Mouse (Mus musculus): ENCODE measurements around the gene Smim7. TPM values are rescaled to one million over a fixed set of nuclear protein-coding genes. Genes with fewer than 3 reads are reported as not detected.
A peak's percentile ranks its signal among the peaks of the same experiment; 100 is the strongest.

Gene Smim7
- total and polyA plus RNA-seq, 3 experiments, result 39.3 to 43.6 TPM; not detected in 1

GRCm38 (mm10) chr8:72547802-72548643, 22.9 kb downstream of the Smim7 start, which contains the start of gene Med26 (continued):
- TF ChIP-seq JUND (IDR thresholded peaks at IDR 0.05; ENCODE audit: low read depth, low read length), result no peak
- peak; percentile 54; the same call in 1 of the 2 replicates for TF ChIP-seq TBP (IDR thresholded peaks at IDR 0.05; ENCODE audit: low read depth, low read length)
- peak; percentile 92 for TF ChIP-seq MAZ (IDR thresholded peaks at IDR 0.05; ENCODE audit: low read depth, low read length)
- no peak for TF ChIP-seq RAD21 (IDR thresholded peaks at IDR 0.05; ENCODE audit: low read depth, low read length)
- peak; percentile 82 for TF ChIP-seq ZMIZ1 (IDR thresholded peaks at IDR 0.05; ENCODE audit: low read depth, low read length)
- TF ChIP-seq SIN3A (IDR thresholded peaks at IDR 0.05; ENCODE audit: low read length), result peak; percentile 91
- TF ChIP-seq EP300 (IDR thresholded peaks at IDR 0.05; ENCODE audit: low read depth in 1 of 2, low read length in 2 of 2), result peak in 1 of 2 experiments; percentile 56; a peak in 2 of 4 replicates
- TF ChIP-seq GABPA (IDR thresholded peaks at IDR 0.05; ENCODE audit: low read depth, low read length), result no peak
- TF ChIP-seq TCF12 (IDR thresholded peaks at IDR 0.05; ENCODE audit: low read depth, low read length), result peak; percentile 66
- peak; percentile 92 for TF ChIP-seq NELFE (IDR thresholded peaks at IDR 0.05; ENCODE audit: low read depth, low read length)
- TF ChIP-seq ZC3H11A (IDR thresholded peaks at IDR 0.05; ENCODE audit: low read depth, low read length), result no peak
- TF ChIP-seq GATA1 (IDR thresholded peaks at IDR 0.05; ENCODE audit: low read depth, low read length), result no peak
- no peak for TF ChIP-seq POLR2AphosphoS5 (IDR thresholded peaks at IDR 0.05; ENCODE audit: borderline replicate concordance, low read depth, low read length)

GRCm38 (mm10) chr8:72547122-72547801, 23.6 kb downstream of the Smim7 start:
- peak overlapping the region; percentile 32 for H3K27ac ChIP-seq (ENCODE audit: control insufficient read depth, low read depth, low read length)
- peak overlapping the region; percentile 77 to 87 for H3K4me3 ChIP-seq (ENCODE audit: control insufficient read depth in 1 of 2, insufficient read depth in 1 of 2, low read depth in 2 of 2, low read length in 2 of 2)
- H3K9ac ChIP-seq (ENCODE audit: control insufficient read depth, low read depth, low read length, poor library complexity, severe bottlenecking), result peak overlapping the region; percentile 90
- no peak for TF ChIP-seq ZNF384 (IDR thresholded peaks at IDR 0.05; ENCODE audit: low read depth, low read length)
- peak; percentile 98 for TF ChIP-seq UBTF (IDR thresholded peaks at IDR 0.05; ENCODE audit: borderline replicate concordance, insufficient read depth, low read depth, low read length)
- H3K36me3 ChIP-seq (ENCODE audit: control insufficient read depth in 1 of 2, insufficient read depth in 2 of 2, low read length in 2 of 2), result peaks cover 7 to 32% of the 10 kb centered on the region in 2 experiments
- H3K79me2 ChIP-seq (ENCODE audit: control insufficient read depth, insufficient read depth, low read length, poor library complexity), result peaks cover 62% of the 10 kb centered on the region
- H3K4me1 ChIP-seq (ENCODE audit: control insufficient read depth in 1 of 2, insufficient read depth in 2 of 2, low read length in 2 of 2), result peaks cover 4 to 11% of the 10 kb centered on the region in 2 experiments
- H3K27me3 ChIP-seq (ENCODE audit: control insufficient read depth in 1 of 2, insufficient read depth in 2 of 2, low read length in 2 of 2), result no peaks in the 10 kb centered on the region
- peak; percentile 40 for DNase-seq (ENCODE audit: low read depth, low spot score)
- no peaks in the 10 kb centered on the region for H3K9me3 ChIP-seq (replicated peaks; ENCODE audit: insufficient read depth, low read length)

- Histone ChIP-seq H3K79me2 (ENCODE audit: control insufficient read depth, insufficient read depth, low read length, poor library complexity) (peaks cover 85% of the 10 kb centered on the region), H3K27me3 (ENCODE audit: control insufficient read depth in 1 of 2, insufficient read depth in 2 of 2, low read length in 2 of 2) (no peaks in the 10 kb centered on the region), H3K27ac (ENCODE audit: control insufficient read depth, low read depth, low read length) (no peak overlapping the region), H3K4me1 (ENCODE audit: control insufficient read depth in 1 of 2, insufficient read depth in 2 of 2, low read length in 2 of 2) (no peaks in the 10 kb centered on the region), H3K9me3 (replicated peaks; ENCODE audit: insufficient read depth, low read length) (no peaks in the 10 kb centered on the region), H3K4me3 (ENCODE audit: control insufficient read depth in 1 of 2, insufficient read depth in 1 of 2, low read depth in 2 of 2, low read length in 2 of 2) (no peak overlapping the region), H3K36me3 (ENCODE audit: control insufficient read depth in 1 of 2, insufficient read depth in 2 of 2, low read length in 2 of 2) (peaks cover 0 to 7% of the 10 kb centered on the region in 2 experiments; a peak in 3 of 4 replicates), H3K9ac (ENCODE audit: control insufficient read depth, low read depth, low read length, poor library complexity, severe bottlenecking) (no peak overlapping the region)
- TF ChIP-seq ZC3H11A (IDR thresholded peaks at IDR 0.05; ENCODE audit: low read depth, low read length) (peak; percentile 24; the same call in 1 of the 2 replicates), RAD21 (IDR thresholded peaks at IDR 0.05; ENCODE audit: low read depth, low read length) (peak; percentile 36), CHD1 (IDR thresholded peaks at IDR 0.05; ENCODE audit: low read depth, low read length) (no peak), NELFE (IDR thresholded peaks at IDR 0.05; ENCODE audit: low read depth, low read length) (no peak), MXI1 (IDR thresholded peaks at IDR 0.05; ENCODE audit: low read depth, low read length) (no peak), TAL1 (IDR thresholded peaks at IDR 0.05; ENCODE audit: low read length) (no peak), CTCF (IDR thresholded peaks at IDR 0.05 in 2 of 3, conservative IDR thresholded peaks at IDR 0.05 in 1 of 3; ENCODE audit: control insufficient read depth in 1 of 3, insufficient read depth in 1 of 3, low read depth in 2 of 3, low read length in 3 of 3, poor library complexity in 1 of 3, severe bottlenecking in 1 of 3) (peak; percentile 37 to 64 (median 57); a peak in 5 of 6 replicates), TBP (IDR thresholded peaks at IDR 0.05; ENCODE audit: low read depth, low read length) (no peak), ELF1 (IDR thresholded peaks at IDR 0.05; ENCODE audit: low read depth, low read length) (no peak), MYB (IDR thresholded peaks at IDR 0.05; ENCODE audit: low read depth, low read length) (no peak), SMC3 (IDR thresholded peaks at IDR 0.05; ENCODE audit: low read depth, low read length) (peak; percentile 49), USF2 (IDR thresholded peaks at IDR 0.05; ENCODE audit: borderline replicate concordance in 1 of 2, insufficient read depth in 1 of 2, low read depth in 1 of 2, low read length in 2 of 2) (no peak), RCOR1 (IDR thresholded peaks at IDR 0.05; ENCODE audit: low read depth, low read length) (no peak), NRF1 (IDR thresholded peaks at IDR 0.05; ENCODE audit: insufficient read depth, low read depth, low read length, poor library complexity, severe bottlenecking) (no peak), HCFC1 (IDR thresholded peaks at IDR 0.05; ENCODE audit: low read depth, low read length) (no peak)
- peak; percentile 70 for DNase-seq (ENCODE audit: low read depth, low spot score)
These were observed 31.7 kb downstream of the Smim7 start for GRCm38 (mm10) chr8:72539234-72539633.

All from MEL (cell line).